ENCODE assay signal across 13 mouse cellular contexts in the genomic region with DNA sequence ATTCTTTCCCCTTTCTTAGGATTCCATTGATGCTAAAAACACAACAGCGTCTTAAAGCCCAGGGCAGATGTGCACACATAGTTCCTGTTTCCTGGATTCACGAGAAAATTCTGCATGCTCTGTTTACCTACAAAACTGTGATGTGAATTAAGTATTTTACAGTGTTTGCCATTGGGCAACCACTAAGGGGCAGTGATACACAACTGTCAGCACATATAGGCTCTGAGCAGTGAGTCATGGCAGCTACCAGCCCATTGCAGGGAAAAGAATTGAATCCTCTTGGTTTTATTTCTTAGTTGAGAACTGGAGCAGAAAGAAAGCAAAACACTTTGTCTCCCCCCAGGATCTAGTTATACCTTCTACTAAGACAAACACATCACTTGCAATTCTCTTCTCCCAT.
A peak's percentile ranks its signal among the peaks of the same experiment; 100 is the strongest.
DNase-seq lines count a peak whose midpoint lies in the region; TF ChIP-seq lines count a peak whose summit lies in the region.
"Had no signal": no experiment of that assay in that cellular context is flagged by ENCODE, and none has a peak within 500 bp of the region (broad histone marks: within the 10 kb centered on the region; RNA-seq: fewer than 3 reads in every experiment).

No protein-coding gene starts in this region.

- H3K27ac ChIP-seq in left cerebral cortex, adult 2 months, result no peak overlapping the region
- H3K27ac ChIP-seq: embryonic facial prominence, embryonic 15.5 days; limb, embryonic 12.5 days; macrophage had no signal

- peak; percentile 4 to 25 for DNase-seq in left cerebral cortex, adult 18-20 months (ENCODE audit: low spot score in 2 of 2)
- DNase-seq in left cerebral cortex, postnatal 36 days (ENCODE audit: low spot score in 2 of 2), result no peak
- DNase-seq in embryo, embryonic 11 days, result peak; percentile 13
- DNase-seq in left cerebral cortex, adult 2 months (ENCODE audit: extremely low spot score in 1 of 2, low spot score in 2 of 2), result peak in 1 of 2 experiments; percentile 11
- DNase-seq in retina, postnatal 1 day, result peak; percentile 55
- no peak for DNase-seq in urinary bladder, adult 2 months (ENCODE audit: low spot score)
- no peak for DNase-seq in layer of hippocampus, postnatal 36 days
- DNase-seq: heart, adult 18-20 months; kidney, adult 8-10 months; right cerebral cortex, postnatal 25 days had no signal

- peak; percentile 54 for TF ChIP-seq CTCF in left cerebral cortex, adult 2 months (IDR thresholded peaks at IDR 0.05)

- intact Hi-C loops in left cerebral cortex, postnatal 36 days (cut with DNase I), result no loop called here
- intact Hi-C loops in left cerebral cortex, adult 2 months (cut with DNase I), result no loop called here

- H3K4me3 ChIP-seq in left cerebral cortex, adult 2 months, result no peak overlapping the region
- H3K4me3 ChIP-seq: embryonic facial prominence, embryonic 15.5 days; limb, embryonic 12.5 days had no signal

Comparison
In these comparisons a context has a peak if more than half of its experiments do, and no peak if none do; other contexts are left out.
1. DNase-seq: peak in left cerebral cortex, adult 18-20 months (2 of 2), embryo, embryonic 11 days (single experiment) and retina, postnatal 1 day (single experiment); none in left cerebral cortex, postnatal 36 days (0 of 2), urinary bladder, adult 2 months (single experiment) and layer of hippocampus, postnatal 36 days (0 of 2).